Mouse (Mus musculus): ENCODE measurements around the gene Bptf. TPM values are rescaled to one million over a fixed set of nuclear protein-coding genes. Genes with fewer than 3 reads are reported as not detected.
A peak's percentile ranks its signal among the peaks of the same experiment; 100 is the strongest.
"Not testable (repeated sequence)": the region's sequence is repeated elsewhere in the genome, so short reads cannot be mapped to it uniquely, and the experiment has no call there.

Bptf gene
- 58.9 and 63.3 TPM in 2 replicates for total RNA-seq (2015)
- total RNA-seq (2017), result 36.5 and 43.6 TPM in 2 replicates

- peak; percentile 86 for ATAC-seq (replicated peaks; ENCODE audit: poor library complexity)
These were observed at the start of gene Bptf for GRCm38 (mm10) chr11:107131749-107132421. Bptf (minus strand) TSS chr11:107132127.

GRCm38 (mm10) chr11:107161215-107161614 lies 29.3 kb upstream of the Bptf start:
- no peak for ATAC-seq (replicated peaks; ENCODE audit: poor library complexity)

- ATAC-seq (replicated peaks; ENCODE audit: poor library complexity), result peak; percentile 84
These were observed 27.1 kb upstream of the Bptf start for GRCm38 (mm10) chr11:107159034-107159433.

DNA sequence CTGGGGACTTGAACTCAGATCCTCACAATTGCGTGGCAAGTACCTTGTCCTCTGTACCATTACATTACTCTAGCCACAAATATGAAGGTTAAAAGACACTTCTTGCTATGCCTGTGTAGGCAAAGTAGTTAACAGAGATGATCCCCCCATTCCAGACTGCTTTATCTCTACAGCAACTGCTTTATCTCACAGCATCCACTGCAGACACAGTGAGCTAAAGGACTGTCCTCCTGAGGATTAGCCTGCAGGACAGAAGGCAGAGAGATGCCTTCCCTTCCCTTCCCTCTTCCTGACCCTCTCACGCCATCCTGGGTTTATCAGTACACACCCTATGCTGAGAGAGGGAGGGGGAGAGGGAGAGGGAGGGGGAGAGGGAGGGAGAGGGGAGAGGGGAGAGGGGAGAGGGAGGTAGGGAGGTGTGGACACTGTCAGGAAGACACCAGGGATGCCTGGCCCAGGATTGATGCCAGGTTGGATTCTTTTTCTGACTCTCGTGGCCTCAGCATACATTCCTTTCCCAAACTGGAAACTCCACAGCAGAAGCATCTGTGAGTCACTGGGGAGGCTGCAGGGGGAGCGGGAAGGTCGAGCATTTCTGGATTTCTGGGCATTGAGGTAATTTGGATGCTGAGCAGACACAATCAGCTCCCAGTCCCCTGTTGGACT lies 25.2 kb upstream of the Bptf start:
- ATAC-seq (replicated peaks; ENCODE audit: poor library complexity), result no peak

GRCm38 (mm10) chr11:107155292-107155691 lies 23.4 kb upstream of the Bptf start:
- ATAC-seq (replicated peaks; ENCODE audit: poor library complexity), result no peak

DNA sequence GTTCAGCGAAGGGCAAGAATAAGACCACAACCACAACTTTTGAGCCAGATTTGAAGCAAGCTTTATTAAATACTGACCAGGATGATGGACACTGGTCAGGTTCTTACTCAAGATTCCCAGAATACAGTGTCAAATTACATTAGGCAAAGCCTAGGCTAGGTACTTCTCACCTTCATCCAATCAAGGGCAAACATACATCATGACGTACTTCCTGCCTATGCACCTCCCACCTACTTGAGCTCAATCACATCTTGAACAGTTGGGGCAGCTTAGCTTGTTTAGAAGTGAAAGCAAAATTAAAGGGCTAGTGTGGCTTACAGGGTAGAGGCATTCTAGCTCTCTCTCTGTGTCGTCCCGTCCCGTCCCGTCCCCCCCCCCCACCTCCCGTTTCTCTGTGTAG lies 22.5 kb upstream of the Bptf start:
- no peak for ATAC-seq (replicated peaks; ENCODE audit: poor library complexity)

- ATAC-seq (replicated peaks; ENCODE audit: poor library complexity), result no peak
These were observed 21.7 kb upstream of the Bptf start for GRCm38 (mm10) chr11:107153645-107154044.

DNA sequence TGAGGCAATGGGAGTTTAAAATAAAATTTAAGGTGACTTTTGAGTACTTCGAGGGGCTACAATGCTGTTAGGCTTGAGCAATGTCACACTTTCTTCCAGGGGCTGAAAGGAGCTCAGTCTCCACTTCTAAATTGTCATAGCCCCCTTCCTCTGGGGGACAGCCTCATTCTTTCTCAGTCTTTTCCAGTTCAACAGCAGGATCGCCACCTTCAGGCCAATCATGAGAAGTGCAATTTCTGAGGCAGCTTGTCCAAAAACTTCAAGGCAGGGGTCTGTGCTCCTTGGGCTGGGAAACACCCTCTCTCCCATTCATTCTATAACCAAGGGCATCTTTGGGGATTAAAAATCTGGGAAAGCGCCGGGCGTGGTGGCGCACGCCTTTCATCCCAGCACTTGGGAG lies 19.9 kb upstream of the Bptf start:
- ATAC-seq (replicated peaks; ENCODE audit: poor library complexity), result peak; percentile 61; the same call in 1 of the 2 replicates

- ATAC-seq (replicated peaks; ENCODE audit: poor library complexity), result not testable (repeated sequence)
These were observed 12.0 kb upstream of the Bptf start for GRCm38 (mm10) chr11:107143956-107144355.

DNA sequence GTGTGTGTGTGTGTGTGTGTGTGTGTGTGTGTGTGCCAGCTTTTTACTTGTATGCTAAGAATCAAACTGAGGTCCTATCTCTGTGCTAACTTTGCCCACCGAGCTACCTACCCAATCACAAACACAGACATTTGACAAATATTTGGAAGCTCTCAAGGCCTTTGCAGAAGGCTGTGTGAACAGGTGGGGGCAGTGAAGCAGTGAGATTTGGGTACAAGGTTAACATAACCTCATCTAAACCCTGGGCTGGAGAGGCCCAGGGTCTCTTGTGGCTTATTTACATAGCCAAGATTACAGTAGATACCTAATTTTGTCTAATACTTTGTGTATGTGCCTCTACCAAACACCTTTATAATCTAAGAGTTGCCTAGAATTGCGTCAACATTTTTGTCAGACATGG lies 10.5 kb upstream of the Bptf start:
- ATAC-seq (replicated peaks; ENCODE audit: poor library complexity), result no peak

GRCm38 (mm10) chr11:107140756-107141155 lies 8.8 kb upstream of the Bptf start:
- peak; percentile 68 for ATAC-seq (replicated peaks; ENCODE audit: poor library complexity)

- ATAC-seq (replicated peaks; ENCODE audit: poor library complexity), result 0 out of 2 replicates have a peak, but pooled peaks have one; percentile 44
These were observed 6.7 kb upstream of the Bptf start for GRCm38 (mm10) chr11:107138633-107139032.

DNA sequence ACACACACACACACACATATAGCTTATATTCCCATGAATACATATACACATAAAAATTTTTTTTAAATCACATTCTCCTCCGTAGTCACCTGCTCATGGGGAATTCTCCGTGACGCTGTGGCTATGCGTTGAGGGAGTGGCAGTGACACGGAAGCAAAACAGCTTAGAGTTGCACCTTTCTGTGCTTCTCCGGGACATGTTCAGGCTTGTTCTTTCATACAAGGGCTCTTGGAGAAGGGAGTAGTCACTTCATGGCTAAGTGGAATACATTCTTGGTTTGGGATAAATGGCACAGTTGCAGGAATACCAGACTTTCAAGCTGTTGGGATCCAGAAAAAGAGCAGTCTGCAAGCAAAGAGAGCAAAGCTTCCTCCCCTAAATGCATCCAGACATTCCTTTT lies 5.7 kb upstream of the Bptf start:
- ATAC-seq (replicated peaks; ENCODE audit: poor library complexity), result no peak

DNA sequence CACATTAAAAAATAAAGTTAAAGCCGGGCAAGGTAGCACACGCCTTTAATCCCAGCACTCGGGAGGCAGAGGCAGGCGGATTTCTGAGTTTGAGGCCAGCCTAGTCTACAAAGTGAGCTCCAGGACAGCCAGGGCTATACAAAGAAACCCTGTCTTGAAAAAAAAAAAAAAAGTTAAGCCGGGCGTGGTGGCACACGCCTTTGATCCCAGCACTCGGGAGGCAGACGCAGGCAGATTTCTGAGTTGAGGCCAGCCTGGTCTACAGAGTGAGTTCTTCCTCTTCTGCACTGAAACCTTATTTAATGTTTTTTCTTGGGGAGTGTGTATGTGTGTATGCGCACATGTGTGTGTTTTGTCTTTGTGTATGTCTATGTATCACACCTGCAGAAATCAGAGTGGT lies 4.5 kb upstream of the Bptf start:
- ATAC-seq (replicated peaks; ENCODE audit: poor library complexity), result not testable (repeated sequence)

- ATAC-seq (replicated peaks; ENCODE audit: poor library complexity), result no peak
These were observed 3.8 kb upstream of the Bptf start for GRCm38 (mm10) chr11:107135741-107136140.

GRCm38 (mm10) chr11:107132426-107132825 lies 499 bp upstream of the Bptf start:
- ATAC-seq (replicated peaks; ENCODE audit: poor library complexity), result no peak

- ATAC-seq (replicated peaks; ENCODE audit: poor library complexity), result peak; percentile 42
These were observed 813 bp downstream of the Bptf start for GRCm38 (mm10) chr11:107130879-107131748.

DNA sequence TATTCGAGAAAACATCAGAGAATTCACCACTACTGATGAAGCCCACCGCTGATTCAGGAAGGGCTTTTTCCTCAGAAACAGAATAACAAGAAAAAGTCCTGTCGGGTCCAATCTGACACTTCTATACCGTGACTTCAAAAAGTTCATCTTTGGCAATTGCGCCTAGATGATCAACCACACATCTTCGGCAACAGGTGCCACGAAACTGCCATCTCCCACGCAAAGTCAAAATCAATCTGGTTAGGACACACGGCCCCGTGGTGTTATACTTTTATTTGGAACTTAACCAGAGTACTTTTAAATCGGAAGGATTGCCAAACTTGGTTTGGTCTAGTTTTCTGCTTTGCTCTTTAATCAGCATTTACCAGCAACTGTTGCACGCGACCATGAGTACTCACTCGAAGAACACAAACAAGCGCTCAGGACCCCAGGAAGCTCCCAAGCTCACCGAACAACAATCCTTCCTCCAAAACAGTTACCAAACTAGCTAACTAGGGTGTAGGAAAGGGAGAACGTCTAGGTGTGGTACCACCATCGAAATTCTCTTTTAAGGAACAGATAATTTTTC lies 1.6 kb downstream of the Bptf start:
- no peak for ATAC-seq (replicated peaks; ENCODE audit: poor library complexity)

- no peak for ATAC-seq (replicated peaks; ENCODE audit: poor library complexity)
These were observed 2.3 kb downstream of the Bptf start for GRCm38 (mm10) chr11:107129641-107130040.

GRCm38 (mm10) chr11:107126716-107127115 lies 5.2 kb downstream of the Bptf start:
- not testable (repeated sequence) for ATAC-seq (replicated peaks; ENCODE audit: poor library complexity)

DNA sequence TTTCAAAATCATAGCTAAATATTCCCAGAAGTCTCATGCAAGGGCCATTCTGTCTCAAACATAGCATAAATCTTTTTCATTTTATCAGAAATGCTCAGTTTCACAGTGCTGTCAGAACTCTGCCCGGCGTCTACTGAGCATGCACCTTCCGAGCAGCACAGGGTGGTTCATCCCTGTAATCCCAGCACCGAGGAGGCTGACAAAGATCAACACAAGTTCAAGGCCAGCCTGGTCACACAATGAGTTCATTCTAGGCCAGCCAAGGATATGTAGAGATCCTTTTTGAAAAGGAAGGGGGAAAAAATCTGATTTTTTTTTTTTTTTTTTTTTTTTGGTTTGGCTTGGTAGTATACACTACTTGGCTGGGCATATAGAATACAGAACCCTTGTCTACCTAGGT lies 6.9 kb downstream of the Bptf start:
- ATAC-seq (replicated peaks; ENCODE audit: poor library complexity), result no peak

All from megakaryocyte progenitor cell, adult 5-6 weeks (primary cell).